18 mouse cellular contexts compared by ENCODE assay signal in the genomic region with DNA sequence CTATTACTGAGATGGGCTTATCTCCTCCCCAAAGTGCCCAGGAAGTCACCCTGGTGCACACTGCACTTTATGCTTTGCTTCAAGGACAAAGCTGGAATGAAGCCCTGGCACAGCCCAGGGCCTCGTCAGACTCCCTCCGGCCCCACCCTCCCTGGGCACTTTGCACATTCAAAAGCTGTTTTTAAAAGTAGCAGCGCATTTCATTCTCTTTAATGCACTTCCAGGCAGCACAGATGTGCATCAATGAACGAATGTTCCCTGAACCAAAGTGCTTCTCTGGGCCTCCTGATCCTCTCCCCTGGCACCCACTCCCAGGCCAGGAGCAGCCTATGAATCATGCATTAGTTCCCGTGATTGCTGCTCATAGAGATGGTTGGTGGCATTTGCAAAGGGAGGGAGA. TPM values are rescaled to one million over a fixed set of nuclear protein-coding genes. Genes with fewer than 3 reads are reported as not detected.
A peak's percentile ranks its signal among the peaks of the same experiment; 100 is the strongest.
DNase-seq lines count a peak whose midpoint lies in the region; ATAC-seq lines count a peak whose summit lies in the region.
"Had no signal": no experiment of that assay in that cellular context is flagged by ENCODE, and none has a peak within 500 bp of the region (broad histone marks: within the 10 kb centered on the region; RNA-seq: fewer than 3 reads in every experiment).

No protein-coding gene starts in this region.

- no peak for ATAC-seq in limb, embryonic 15.5 days (ENCODE audit: insufficient number of reproducible peaks, low FRiP score, low TSS enrichment, low read depth)
- no peak; the same call in 1 of the 2 replicates for ATAC-seq in frontal cortex, adult (ENCODE audit: low TSS enrichment)
- ATAC-seq: intestine, postnatal 0 days had no signal

- 27% methylated on average over 5 of the region's 5 CpGs for WGBS in limb, embryonic 15.5 days
- 54% methylated on average over 5 of the region's 5 CpGs for WGBS in limb, embryonic 10.5 days

- no peak overlapping the region for H3K9ac ChIP-seq in limb, embryonic 15.5 days
- H3K9ac ChIP-seq: heart, embryonic 15.5 days; hindbrain, embryonic 14.5 days; liver, embryonic 13.5 days had no signal

- no peaks in the 10 kb centered on the region for H3K27me3 ChIP-seq in limb, embryonic 15.5 days
- no peaks in the 10 kb centered on the region for H3K27me3 ChIP-seq in limb, embryonic 10.5 days (ENCODE audit: low read depth, poor library complexity, severe bottlenecking)
- H3K27me3 ChIP-seq: heart, embryonic 15.5 days; liver, embryonic 13.5 days; megakaryocyte, embryonic 14.5 days had no signal

- no peak overlapping the region for H3K4me3 ChIP-seq in limb, embryonic 15.5 days
- no peak overlapping the region for H3K4me3 ChIP-seq in limb, embryonic 10.5 days
- H3K4me3 ChIP-seq: heart, embryonic 15.5 days; liver, embryonic 13.5 days; megakaryocyte, embryonic 14.5 days had no signal

- H3K36me3 ChIP-seq in limb, embryonic 15.5 days = no peaks in the 10 kb centered on the region
- no peaks in the 10 kb centered on the region for H3K36me3 ChIP-seq in limb, embryonic 10.5 days
- H3K36me3 ChIP-seq: heart, embryonic 15.5 days; liver, embryonic 13.5 days had no signal

- 0 out of 2 replicates have a peak, but pooled peaks cover 8% of the 10 kb centered on the region for H3K4me1 ChIP-seq in limb, embryonic 15.5 days
- peaks cover 8% of the 10 kb centered on the region for H3K4me1 ChIP-seq in limb, embryonic 10.5 days
- H3K4me1 ChIP-seq: heart, embryonic 15.5 days; liver, embryonic 13.5 days; megakaryocyte, embryonic 14.5 days had no signal

- H3K4me2 ChIP-seq in limb, embryonic 15.5 days = no peak overlapping the region
- H3K4me2 ChIP-seq: heart, embryonic 15.5 days; hindbrain, embryonic 14.5 days; liver, embryonic 13.5 days had no signal

- H3K27ac ChIP-seq in limb, embryonic 15.5 days = peak overlapping the region; percentile 18; the same call in 1 of the 2 replicates
- no peak overlapping the region for H3K27ac ChIP-seq in limb, embryonic 10.5 days
- H3K27ac ChIP-seq: heart, embryonic 15.5 days; hindbrain, embryonic 14.5 days; liver, embryonic 13.5 days had no signal

- peak; percentile 85 to 90 for DNase-seq in adrenal gland, adult (ENCODE audit: inconsistent age in 2 of 2, low spot score in 1 of 2)
- DNase-seq in adrenal gland, postnatal 4 days (ENCODE audit: low spot score in 2 of 2) = no peak
- no peak for DNase-seq in limb, embryonic 10.5 days (ENCODE audit: low spot score)
- peak; percentile 29 for DNase-seq in MN1 (ENCODE audit: low spot score)
- peak; percentile 37 for DNase-seq in brain, adult 2 months (ENCODE audit: low read depth, low spot score)
- DNase-seq in kidney, adult 11 months = no peak
- DNase-seq: cerebellum, postnatal 14 days; kidney, postnatal 25 days; liver, embryonic 13.5 days; lung, postnatal 10 days; thymus, postnatal 4 days had no signal

- H3K9me3 ChIP-seq in limb, embryonic 15.5 days = no peaks in the 10 kb centered on the region
- H3K9me3 ChIP-seq in limb, embryonic 10.5 days (replicated peaks) = no peaks in the 10 kb centered on the region
- H3K9me3 ChIP-seq: heart, embryonic 15.5 days had no signal

RNA-seq across cellular contexts. Expression of a gene that starts 53.8 kb away (rescaled TPM):
- total RNA-seq in adrenal gland, postnatal 4 days (2021) = 1 to 10 TPM; 6.3 to 8.0 TPM
- 12.7 and 13.6 TPM in 2 replicates for polyA plus RNA-seq in limb, embryonic 15.5 days (2015; fragmentation: Nextera tagmentation; extraction: Ambion mirVana)
- polyA plus RNA-seq in limb, embryonic 10.5 days (2016; fragmentation: Nextera tagmentation; extraction: Ambion mirVana) = 5.4 and 5.5 TPM in 2 replicates
- total RNA-seq: granulocyte monocyte progenitor cell, adult 5-6 weeks had no signal

Comparison
In these comparisons a context has a peak if more than half of its experiments do, and no peak if none do; other contexts are left out.
1. DNase-seq: peak in adrenal gland, adult (2 of 2), MN1 (single experiment) and brain, adult 2 months (single experiment); none in adrenal gland, postnatal 4 days (0 of 2), limb, embryonic 10.5 days (single experiment) and kidney, adult 11 months (single experiment).